Mouse (Mus musculus) hindbrain, embryonic 14.5 days (tissue): Measurements from ENCODE around the gene Frmd5. TPM values are rescaled to one million over a fixed set of nuclear protein-coding genes. Genes with fewer than 3 reads are reported as not detected.

Experiments
- ATAC-seq: fragments of 200-750 bp; cut with Nextera tagmentation; 2 replicates; pipeline ENCODE4 v1.8.0; 2017; ENCODE audit warnings: moderate number of reproducible peaks, mild to moderate bottlenecking, moderate TSS enrichment, moderate library complexity; ENCODE audit not compliant: low FRiP score
- DNase-seq: peaks from one replicate; pipeline ENCODE4 v3.0.0-alpha.2; 2015; ENCODE audit warnings: low spot score
- H3K27ac ChIP-seq: fragments of 300-500 bp; sonication (generic); 2 replicates; pipeline ENCODE4 v1.5.1; 2014; ENCODE audit warnings: mild to moderate bottlenecking, moderate library complexity
- H3K27me3 ChIP-seq: fragments of 300-500 bp; sonication (generic); 2 replicates; pipeline ENCODE4 v1.6.1; 2014; ENCODE audit warnings: mild to moderate bottlenecking, low read length, mixed read lengths; ENCODE audit not compliant: control insufficient read depth, insufficient read depth
- H3K36me3 ChIP-seq: fragments of 300-500 bp; sonication (generic); replicated peaks from 2 replicates; pipeline ENCODE4 v1.6.1; 2014; ENCODE audit not compliant: control insufficient read depth, insufficient read depth
- H3K4me1 ChIP-seq: fragments of 300-500 bp; sonication (generic); replicated peaks from 2 replicates; pipeline ENCODE4 v1.6.1; 2014; ENCODE audit warnings: antibody characterized with exemption, low read length, mixed read lengths; ENCODE audit not compliant: control insufficient read depth, insufficient read depth
- H3K4me2 ChIP-seq: fragments of 300-500 bp; sonication (generic); replicated peaks from 2 replicates; pipeline ENCODE4 v1.6.1; 2014; ENCODE audit warnings: mild to moderate bottlenecking, moderate library complexity
- H3K4me3 ChIP-seq: fragments of 300-500 bp; sonication (generic); replicated peaks from 2 replicates; pipeline ENCODE4 v1.5.1; 2014; ENCODE audit warnings: mild to moderate bottlenecking, low read length
- H3K9ac ChIP-seq: fragments of 300-500 bp; sonication (generic); 2 replicates; pipeline ENCODE4 v1.6.1; 2014
- H3K9me3 ChIP-seq: fragments of 300-500 bp; sonication (generic); 2 replicates; pipeline ENCODE4 v1.6.1; 2016; ENCODE audit warnings: low read length; ENCODE audit not compliant: control insufficient read depth
- WGBS: fragments of 180-500 bp; shearing (Covaris S2); extraction: QIAGEN DNeasy Blood & Tissue Kit; methylation state at CpG from one replicate; pipeline ENCODE4 v1.1.7; 2014; 5-methylcytosine and 5-hydroxymethylcytosine counted together
- polyA plus RNA-seq: library from polyadenylated mRNA; unstranded; fragments of >200 nt; fragmentation: Nextera tagmentation; extraction: Ambion mirVana; gene quantifications from 2 replicates; pipeline ENCODE4 v1.2.1, GENCODE M21; 2014

Frmd5 gene
- polyA plus RNA-seq, 1 experiment from 2014 or later: 30.0 TPM

- peaks cover 15% of the 10 kb centered on the region for H3K4me1 ChIP-seq
- DNase-seq: no peak
- 0 out of 2 replicates have a peak, but pooled peaks have one; percentile 44 for ATAC-seq
- 39% methylated on average over 4 of the region's 4 CpGs for WGBS
- peaks cover 5% of the 10 kb centered on the region; the same call in 1 of the 2 replicates for H3K36me3 ChIP-seq
- H3K9ac ChIP-seq: 0 out of 2 replicates have a peak overlapping the region, but pooled peaks have one; percentile 28
- H3K4me2 ChIP-seq: no peak overlapping the region
- no peak overlapping the region for H3K4me3 ChIP-seq
- H3K27me3 ChIP-seq: no peaks in the 10 kb centered on the region
- H3K9me3 ChIP-seq: no peaks in the 10 kb centered on the region
- peak overlapping the region; percentile 58 for H3K27ac ChIP-seq
Observed at GRCm38 (mm10) chr2:121588309-121588694, 218.6 kb downstream of the Frmd5 start.

GRCm38 (mm10) chr2:121587523-121588308, 219.2 kb downstream of the Frmd5 start:
- H3K27me3 ChIP-seq: no peaks in the 10 kb centered on the region
- H3K36me3 ChIP-seq: peaks cover 5% of the 10 kb centered on the region; the same call in 1 of the 2 replicates
- 35% methylated on average over 12 of the region's 12 CpGs for WGBS
- peaks cover 15% of the 10 kb centered on the region for H3K4me1 ChIP-seq
- no peak overlapping the region for H3K4me3 ChIP-seq
- H3K9ac ChIP-seq: no peak overlapping the region
- no peak overlapping the region for H3K4me2 ChIP-seq
- 0 out of 2 replicates have a peak, but pooled peaks have one; percentile 19 for ATAC-seq
- no peaks in the 10 kb centered on the region for H3K9me3 ChIP-seq
- peak overlapping the region; percentile 58 for H3K27ac ChIP-seq
- DNase-seq: no peak

- H3K4me2 ChIP-seq: no peak overlapping the region
- H3K27ac ChIP-seq: no peak overlapping the region
- H3K27me3 ChIP-seq: no peaks in the 10 kb centered on the region
- DNase-seq (no peak), ATAC-seq (no peak)
- H3K4me1 ChIP-seq: peaks cover 15% of the 10 kb centered on the region
- no peak overlapping the region for H3K9ac ChIP-seq
- H3K36me3 ChIP-seq: peaks cover 5% of the 10 kb centered on the region; the same call in 1 of the 2 replicates
- 89% methylated on average over 5 of the region's 5 CpGs for WGBS
- no peak overlapping the region for H3K4me3 ChIP-seq
- no peaks in the 10 kb centered on the region for H3K9me3 ChIP-seq
Observed at GRCm38 (mm10) chr2:121584705-121585104, 222.2 kb downstream of the Frmd5 start.

GRCm38 (mm10) chr2:121583468-121584116, 223.3 kb downstream of the Frmd5 start:
- Histone ChIP-seq H3K36me3 (peaks cover 5% of the 10 kb centered on the region; the same call in 1 of the 2 replicates), H3K4me2 (no peak overlapping the region), H3K4me1 (peaks cover 9% of the 10 kb centered on the region), H3K27ac (peak overlapping the region; percentile 47; the same call in 1 of the 2 replicates), H3K9me3 (no peaks in the 10 kb centered on the region), H3K27me3 (no peaks in the 10 kb centered on the region), H3K4me3 (no peak overlapping the region), H3K9ac (no peak overlapping the region)
- 50% methylated on average over 13 of the region's 13 CpGs for WGBS
- DNase-seq (no peak), ATAC-seq (peak; percentile 72; the same call in 1 of the 2 replicates)

GRCm38 (mm10) chr2:121582809-121583376, 224.0 kb downstream of the Frmd5 start:
- Histone ChIP-seq H3K36me3 (peaks cover 5% of the 10 kb centered on the region; the same call in 1 of the 2 replicates), H3K9me3 (no peaks in the 10 kb centered on the region), H3K27me3 (no peaks in the 10 kb centered on the region), H3K4me3 (no peak overlapping the region), H3K9ac (no peak overlapping the region), H3K27ac (no peak overlapping the region), H3K4me2 (no peak overlapping the region), H3K4me1 (peaks cover 2% of the 10 kb centered on the region; the same call in 1 of the 2 replicates)
- WGBS: 68% methylated on average over 13 of the region's 13 CpGs
- ATAC-seq (no peak), DNase-seq (no peak)

GRCm38 (mm10) chr2:121575741-121576201, 231.1 kb downstream of the Frmd5 start:
- Histone ChIP-seq H3K36me3 (peaks cover 13% of the 10 kb centered on the region), H3K4me1 (no peaks in the 10 kb centered on the region), H3K27me3 (no peaks in the 10 kb centered on the region), H3K9me3 (no peaks in the 10 kb centered on the region), H3K4me2 (no peak overlapping the region), H3K9ac (no peak overlapping the region), H3K4me3 (no peak overlapping the region), H3K27ac (no peak overlapping the region)
- DNase-seq: no peak
- ATAC-seq: no peak
- 57% methylated on average over 8 of the region's 8 CpGs for WGBS

GRCm38 (mm10) chr2:121574066-121574630, 232.7 kb downstream of the Frmd5 start:
- Histone ChIP-seq H3K4me1 (no peaks in the 10 kb centered on the region), H3K9me3 (no peaks in the 10 kb centered on the region), H3K27ac (no peak overlapping the region), H3K4me2 (no peak overlapping the region), H3K4me3 (no peak overlapping the region), H3K36me3 (peaks cover 17% of the 10 kb centered on the region), H3K27me3 (no peaks in the 10 kb centered on the region), H3K9ac (no peak overlapping the region)
- no peak for ATAC-seq
- 82% methylated on average over 9 of the region's 9 CpGs for WGBS
- no peak for DNase-seq

GRCm38 (mm10) chr2:121571780-121572179, 235.1 kb downstream of the Frmd5 start:
- WGBS: 16% methylated on average over 7 of the region's 7 CpGs
- H3K4me1 ChIP-seq: no peaks in the 10 kb centered on the region
- H3K4me3 ChIP-seq: no peak overlapping the region
- no peak overlapping the region for H3K4me2 ChIP-seq
- H3K9me3 ChIP-seq: no peaks in the 10 kb centered on the region
- ATAC-seq (peak; percentile 89; the same call in 1 of the 2 replicates), DNase-seq (peak; percentile 95)
- H3K27ac ChIP-seq: no peak overlapping the region
- H3K9ac ChIP-seq: no peak overlapping the region
- no peaks in the 10 kb centered on the region for H3K27me3 ChIP-seq
- peaks cover 38% of the 10 kb centered on the region for H3K36me3 ChIP-seq
